Comparison of ENCODE assay signal across 8 mouse cellular contexts in the genomic region with DNA sequence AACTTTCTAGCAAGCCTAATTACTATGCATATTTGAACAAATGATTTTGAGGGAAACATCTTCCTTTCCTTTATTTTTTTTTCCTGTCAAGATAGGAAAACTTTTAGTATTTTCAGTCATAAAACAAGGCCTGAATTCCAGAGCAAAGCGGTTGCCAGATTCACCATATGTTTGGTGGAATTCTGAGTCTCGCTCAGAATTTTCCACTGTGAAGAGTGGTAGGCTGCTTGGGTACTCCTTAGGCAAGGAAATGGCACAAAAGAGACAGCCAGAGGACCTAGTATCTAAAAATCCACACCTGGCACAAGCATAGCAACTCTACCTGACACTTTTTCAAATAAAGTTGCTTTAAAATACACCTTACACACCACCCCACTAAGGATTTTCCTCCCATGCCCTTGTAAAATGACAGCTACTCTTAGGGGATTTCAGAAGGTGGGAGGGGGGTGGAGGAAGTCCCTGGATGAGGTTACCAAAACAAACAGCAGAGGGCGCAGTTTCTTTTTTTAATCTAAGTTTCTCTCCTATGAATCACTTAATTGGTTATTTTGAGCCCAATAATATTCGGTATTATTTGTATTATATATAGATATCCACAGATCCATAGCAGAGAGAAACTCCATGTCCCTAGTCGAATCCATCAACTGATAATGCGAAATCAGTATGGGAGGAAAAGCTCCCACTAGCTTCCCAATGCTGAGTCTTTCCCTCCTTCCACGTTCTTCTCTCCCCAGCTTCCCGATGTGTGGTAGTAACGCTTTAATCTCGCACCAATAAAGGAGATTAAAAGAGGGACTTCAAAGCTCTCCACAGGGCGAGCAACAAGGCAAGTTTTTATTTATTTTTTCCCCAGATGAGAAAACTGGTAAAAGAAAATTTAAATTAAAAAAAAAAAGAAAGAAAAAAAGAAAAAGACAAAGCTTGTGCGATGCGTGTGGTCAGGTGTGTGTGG. TPM values are rescaled to one million over a fixed set of nuclear protein-coding genes. Genes with fewer than 3 reads are reported as not detected.
A peak's percentile ranks its signal among the peaks of the same experiment; 100 is the strongest.
DNase-seq lines count a peak whose midpoint lies in the region; ATAC-seq lines count a peak whose summit lies in the region.

No protein-coding gene starts in this region.

- peak overlapping the region; percentile 98 for H3K4me2 ChIP-seq in forebrain, embryonic 16.5 days (ENCODE audit: low read length)
- H3K4me2 ChIP-seq in intestine, embryonic 14.5 days (ENCODE audit: low read length): peak overlapping the region; percentile 99
- H3K4me2 ChIP-seq in midbrain, embryonic 14.5 days (ENCODE audit: low read length): peak overlapping the region; percentile 97

- no peak overlapping the region for H3K27ac ChIP-seq in forebrain, embryonic 16.5 days (ENCODE audit: low read length)
- H3K27ac ChIP-seq in intestine, embryonic 14.5 days (ENCODE audit: low read depth): no peak overlapping the region
- peak overlapping the region; percentile 72 for H3K27ac ChIP-seq in limb, embryonic 10.5 days
- H3K27ac ChIP-seq in midbrain, embryonic 14.5 days (replicated peaks; ENCODE audit: low read depth, low read length): peak overlapping the region; percentile 86

- no peaks in the 10 kb centered on the region for H3K36me3 ChIP-seq in forebrain, embryonic 16.5 days (ENCODE audit: control insufficient read depth, insufficient read depth)
- H3K36me3 ChIP-seq in intestine, embryonic 14.5 days (ENCODE audit: control insufficient read depth, insufficient read depth, low read length): no peaks in the 10 kb centered on the region
- no peaks in the 10 kb centered on the region for H3K36me3 ChIP-seq in limb, embryonic 10.5 days
- H3K36me3 ChIP-seq in midbrain, embryonic 14.5 days (ENCODE audit: control insufficient read depth, insufficient read depth, low read length): no peaks in the 10 kb centered on the region

- peak overlapping the region; percentile 69 for H3K9ac ChIP-seq in forebrain, embryonic 16.5 days (replicated peaks; ENCODE audit: low read depth, low read length)
- 0 out of 2 replicates have a peak overlapping the region, but pooled peaks have one; percentile 42 for H3K9ac ChIP-seq in intestine, embryonic 14.5 days (ENCODE audit: low read length)
- H3K9ac ChIP-seq in midbrain, embryonic 14.5 days (replicated peaks; ENCODE audit: low read length): peak overlapping the region; percentile 87

- 2% methylated on average over 13 of the region's 13 CpGs for WGBS in forebrain, embryonic 16.5 days
- WGBS in intestine, embryonic 14.5 days: 4% methylated on average over 13 of the region's 13 CpGs
- WGBS in limb, embryonic 10.5 days: 4% methylated on average over 13 of the region's 13 CpGs
- 3% methylated on average over 13 of the region's 13 CpGs for WGBS in midbrain, embryonic 14.5 days

- H3K9me3 ChIP-seq in forebrain, embryonic 16.5 days (ENCODE audit: control insufficient read depth, low read length): no peaks in the 10 kb centered on the region
- no peaks in the 10 kb centered on the region for H3K9me3 ChIP-seq in intestine, embryonic 14.5 days (ENCODE audit: control insufficient read depth, low read length)
- no peaks in the 10 kb centered on the region for H3K9me3 ChIP-seq in limb, embryonic 10.5 days (replicated peaks)
- no peaks in the 10 kb centered on the region for H3K9me3 ChIP-seq in midbrain, embryonic 14.5 days (ENCODE audit: control insufficient read depth, low read length)

- H3K4me3 ChIP-seq in forebrain, embryonic 16.5 days (replicated peaks; ENCODE audit: low read length): peak overlapping the region; percentile 70
- H3K4me3 ChIP-seq in intestine, embryonic 14.5 days (ENCODE audit: low read depth, low read length): peak overlapping the region; percentile 60
- peak overlapping the region; percentile 73 for H3K4me3 ChIP-seq in limb, embryonic 10.5 days
- H3K4me3 ChIP-seq in midbrain, embryonic 14.5 days (replicated peaks; ENCODE audit: low read depth, low read length): peak overlapping the region; percentile 79

- peaks cover 12% of the 10 kb centered on the region; the same call in 1 of the 2 replicates for H3K4me1 ChIP-seq in forebrain, embryonic 16.5 days (replicated peaks; ENCODE audit: control insufficient read depth, insufficient read depth, low read length)
- no peaks in the 10 kb centered on the region for H3K4me1 ChIP-seq in intestine, embryonic 14.5 days (replicated peaks; ENCODE audit: control insufficient read depth, insufficient read depth, low read length)
- H3K4me1 ChIP-seq in limb, embryonic 10.5 days: peaks cover 18% of the 10 kb centered on the region
- 0 out of 2 replicates have a peak, but pooled peaks cover 8% of the 10 kb centered on the region for H3K4me1 ChIP-seq in midbrain, embryonic 14.5 days (ENCODE audit: control insufficient read depth, insufficient read depth, low read length)

- ATAC-seq in forebrain, embryonic 16.5 days: peak; percentile 64
- ATAC-seq in intestine, embryonic 14.5 days (replicated peaks; ENCODE audit: low FRiP score, low TSS enrichment, low read depth): no peak
- peak; percentile 36 for ATAC-seq in midbrain, embryonic 14.5 days (ENCODE audit: low FRiP score, low TSS enrichment)

- peak; percentile 8 to 37 for DNase-seq in kidney, adult 8-10 months
- no peak for DNase-seq in kidney, adult 11 months
- peak; percentile 50 for DNase-seq in cerebellum, adult 11-12 months
- peak; percentile 73 for DNase-seq in intestine, embryonic 14.5 days (ENCODE audit: low spot score)
- peak; percentile 42 for DNase-seq in limb, embryonic 10.5 days (ENCODE audit: low spot score)
- peak; percentile 92 for DNase-seq in midbrain, embryonic 14.5 days
- DNase-seq in MN1 (ENCODE audit: low spot score): no peak

- no peaks in the 10 kb centered on the region; the same call in 1 of the 2 replicates for H3K27me3 ChIP-seq in forebrain, embryonic 16.5 days (replicated peaks; ENCODE audit: control insufficient read depth, insufficient read depth, low read length)
- H3K27me3 ChIP-seq in intestine, embryonic 14.5 days (replicated peaks; ENCODE audit: control insufficient read depth, insufficient read depth, low read length): 0 out of 2 replicates have a peak, but pooled peaks cover 10% of the 10 kb centered on the region
- peaks cover 43% of the 10 kb centered on the region for H3K27me3 ChIP-seq in limb, embryonic 10.5 days (ENCODE audit: low read depth, poor library complexity, severe bottlenecking)
- H3K27me3 ChIP-seq in midbrain, embryonic 14.5 days (ENCODE audit: control insufficient read depth, insufficient read depth, low read length): no peaks in the 10 kb centered on the region

RNA-seq across cellular contexts. Expression of a gene that starts 2.2 kb away (rescaled TPM):
- 5.6 and 10.7 TPM in 2 replicates for polyA plus RNA-seq in forebrain, embryonic 16.5 days (2015; fragmentation: Nextera tagmentation; extraction: Ambion mirVana)
- polyA plus RNA-seq in intestine, embryonic 14.5 days (2014; fragmentation: Nextera tagmentation; extraction: Ambion mirVana): 3.0 and 4.5 TPM in 2 replicates
- polyA plus RNA-seq in limb, embryonic 10.5 days (2016; fragmentation: Nextera tagmentation; extraction: Ambion mirVana): 0.94 and 1.0 TPM in 2 replicates
- 27.8 and 29.9 TPM in 2 replicates for polyA plus RNA-seq in midbrain, embryonic 14.5 days (2014; fragmentation: Nextera tagmentation; extraction: Ambion mirVana)

Comparison
In these comparisons a context has a peak if more than half of its experiments do, and no peak if none do; other contexts are left out.
1. DNase-seq: peak in kidney, adult 8-10 months (2 of 2), cerebellum, adult 11-12 months (single experiment), intestine, embryonic 14.5 days (single experiment), limb, embryonic 10.5 days (single experiment) and midbrain, embryonic 14.5 days (single experiment); none in kidney, adult 11 months (single experiment) and MN1 (single experiment).
2. H3K27ac ChIP-seq: peak in limb, embryonic 10.5 days (single experiment) and midbrain, embryonic 14.5 days (single experiment); none in forebrain, embryonic 16.5 days (single experiment) and intestine, embryonic 14.5 days (single experiment).
3. Peak in every context shown above with its lines, with median percentiles within 50 percentile points of each other: H3K4me2 ChIP-seq, H3K4me3 ChIP-seq and H3K9ac ChIP-seq.